Mouse (Mus musculus) forebrain, embryonic 11.5 days (tissue): ENCODE measurements at regions not wholly inside any gene's neighbourhood (a gene's known extent, or its start where the extent isn't known, plus 50 kb on each side); places are given as distances from the start of the nearest gene placed in this dataset.
A peak's percentile ranks its signal among the peaks of the same experiment; 100 is the strongest.

Experiments
- ATAC-seq: fragments of 200-750 bp; cut with Nextera tagmentation; replicated peaks from 2 replicates; pipeline ENCODE4 v1.8.0; 2017; ENCODE audit warnings: moderate TSS enrichment; ENCODE audit not compliant: low FRiP score
- DNase-seq: peaks from one replicate; pipeline ENCODE4 v3.0.0-alpha.2; 2017; ENCODE audit warnings: low spot score
- H3K27ac ChIP-seq: fragments of 300-500 bp; sonication (generic); 2 replicates; pipeline ENCODE4 v1.5.1; 2014; ENCODE audit warnings: low read depth, low read length
- H3K27me3 ChIP-seq: fragments of 300-500 bp; sonication (generic); 2 replicates; pipeline ENCODE4 v1.6.1; 2014; ENCODE audit warnings: mild to moderate bottlenecking, low read length, mixed read lengths; ENCODE audit not compliant: control insufficient read depth, insufficient read depth
- H3K36me3 ChIP-seq: fragments of 300-500 bp; sonication (generic); 2 replicates; pipeline ENCODE4 v1.6.1; 2014; ENCODE audit warnings: mild to moderate bottlenecking, low read length, moderate library complexity, mixed read lengths; ENCODE audit not compliant: control insufficient read depth, insufficient read depth
- H3K4me1 ChIP-seq: fragments of 300-500 bp; sonication (generic); replicated peaks from 2 replicates; pipeline ENCODE4 v1.6.1; 2014; ENCODE audit warnings: low read length, mixed read lengths; ENCODE audit not compliant: control insufficient read depth, insufficient read depth
- H3K4me2 ChIP-seq: fragments of 300-500 bp; sonication (generic); 2 replicates; pipeline ENCODE4 v1.6.1; 2014; ENCODE audit warnings: low read depth, mild to moderate bottlenecking, low read length, moderate library complexity, mixed read lengths; ENCODE audit not compliant: severe bottlenecking
- H3K4me3 ChIP-seq: fragments of 300-500 bp; sonication (generic); 2 replicates; pipeline ENCODE4 v1.5.1; 2014; ENCODE audit warnings: low read depth, low read length
- H3K9ac ChIP-seq: fragments of 300-500 bp; sonication (generic); 2 replicates; pipeline ENCODE4 v1.6.1; 2014; ENCODE audit warnings: low read length
- H3K9me3 ChIP-seq: fragments of 300-500 bp; sonication (generic); 2 replicates; pipeline ENCODE4 v1.6.1; 2016; ENCODE audit warnings: low read length, mixed read lengths; ENCODE audit not compliant: control insufficient read depth
- WGBS: fragments of 180-500 bp; shearing (Covaris S2); extraction: QIAGEN DNeasy Blood & Tissue Kit; methylation state at CpG from one replicate; pipeline ENCODE4 v1.1.7; 2014; 5-methylcytosine and 5-hydroxymethylcytosine counted together

GRCm38 (mm10) chr3:45198994-45199589 is 179.1 kb upstream of the Pcdh10 start:
- no peak for DNase-seq
- Histone ChIP-seq H3K27ac (no peak overlapping the region), H3K4me2 (no peak overlapping the region), H3K36me3 (no peaks in the 10 kb centered on the region), H3K27me3 (no peaks in the 10 kb centered on the region), H3K4me3 (no peak overlapping the region), H3K4me1 (no peaks in the 10 kb centered on the region), H3K9ac (no peak overlapping the region), H3K9me3 (no peaks in the 10 kb centered on the region)
- WGBS, result 86% methylated on average over 1 of the region's 1 CpGs
- no peak for ATAC-seq

- no peak overlapping the region for H3K9ac ChIP-seq
- no peaks in the 10 kb centered on the region for H3K27me3 ChIP-seq
- no peak overlapping the region for H3K27ac ChIP-seq
Measured at GRCm38 (mm10) chr3:45204392-45205043, 173.7 kb upstream of the Pcdh10 start.

GRCm38 (mm10) chr3:45231641-45232433 is 146.4 kb upstream of the Pcdh10 start:
- Histone ChIP-seq H3K27ac (no peak overlapping the region), H3K9ac (no peak overlapping the region), H3K9me3 (no peaks in the 10 kb centered on the region), H3K4me1 (no peaks in the 10 kb centered on the region), H3K4me3 (no peak overlapping the region), H3K27me3 (no peaks in the 10 kb centered on the region), H3K36me3 (no peaks in the 10 kb centered on the region), H3K4me2 (no peak overlapping the region)
- WGBS, result 59% methylated on average over 5 of the region's 5 CpGs
- ATAC-seq, result peak; percentile 64
- DNase-seq, result no peak

More at GRCm38 (mm10) chr3:45204392-45205043, 173.7 kb upstream of the Pcdh10 start:
- ATAC-seq (no peak), DNase-seq (no peak)
- H3K4me2 ChIP-seq, result no peak overlapping the region
- no peak overlapping the region for H3K4me3 ChIP-seq
- WGBS, result 90% methylated on average over 2 of the region's 2 CpGs
- no peaks in the 10 kb centered on the region for H3K36me3 ChIP-seq
- no peaks in the 10 kb centered on the region for H3K9me3 ChIP-seq
- H3K4me1 ChIP-seq, result no peaks in the 10 kb centered on the region

- 93% methylated on average over 2 of the region's 2 CpGs for WGBS
Measured at GRCm38 (mm10) chr3:45238457-45238856, 139.7 kb upstream of the Pcdh10 start.

GRCm38 (mm10) chr3:45245456-45245855 is 132.7 kb upstream of the Pcdh10 start:
- ATAC-seq (no peak), DNase-seq (no peak)
- H3K9ac ChIP-seq, result no peak overlapping the region
- no peaks in the 10 kb centered on the region for H3K36me3 ChIP-seq
- 88% methylated on average over 1 of the region's 1 CpGs for WGBS
- H3K4me2 ChIP-seq, result no peak overlapping the region
- no peak overlapping the region for H3K27ac ChIP-seq
- no peaks in the 10 kb centered on the region for H3K9me3 ChIP-seq
- H3K27me3 ChIP-seq, result no peaks in the 10 kb centered on the region
- no peaks in the 10 kb centered on the region for H3K4me1 ChIP-seq
- no peak overlapping the region for H3K4me3 ChIP-seq

More at GRCm38 (mm10) chr3:45238457-45238856, 139.7 kb upstream of the Pcdh10 start:
- no peaks in the 10 kb centered on the region for H3K27me3 ChIP-seq
- ATAC-seq (no peak), DNase-seq (no peak)
- no peak overlapping the region for H3K4me2 ChIP-seq
- no peak overlapping the region for H3K27ac ChIP-seq
- H3K4me1 ChIP-seq, result no peaks in the 10 kb centered on the region
- H3K4me3 ChIP-seq, result no peak overlapping the region
- no peaks in the 10 kb centered on the region for H3K36me3 ChIP-seq
- H3K9me3 ChIP-seq, result no peaks in the 10 kb centered on the region
- no peak overlapping the region for H3K9ac ChIP-seq

- Histone ChIP-seq H3K27ac (no peak overlapping the region), H3K4me2 (no peak overlapping the region), H3K27me3 (no peaks in the 10 kb centered on the region), H3K4me1 (no peaks in the 10 kb centered on the region), H3K9ac (no peak overlapping the region), H3K36me3 (no peaks in the 10 kb centered on the region), H3K4me3 (no peak overlapping the region), H3K9me3 (no peaks in the 10 kb centered on the region)
- WGBS, result 100% methylated on average over 1 of the region's 1 CpGs
- ATAC-seq (no peak), DNase-seq (no peak)
Measured at GRCm38 (mm10) chr3:45246601-45247000, 131.6 kb upstream of the Pcdh10 start.

- Histone ChIP-seq H3K9ac (no peak overlapping the region), H3K9me3 (no peaks in the 10 kb centered on the region), H3K27ac (no peak overlapping the region), H3K4me2 (no peak overlapping the region), H3K4me1 (no peaks in the 10 kb centered on the region), H3K27me3 (no peaks in the 10 kb centered on the region), H3K4me3 (no peak overlapping the region), H3K36me3 (no peaks in the 10 kb centered on the region)
- ATAC-seq (no peak), DNase-seq (no peak)
- 84% methylated on average over 6 of the region's 6 CpGs for WGBS
Measured at GRCm38 (mm10) chr3:45276783-45277182, 101.4 kb upstream of the Pcdh10 start.

GRCm38 (mm10) chr3:45297242-45297853 is 80.8 kb upstream of the Pcdh10 start:
- H3K9me3 ChIP-seq, result no peaks in the 10 kb centered on the region
- H3K4me2 ChIP-seq, result no peak overlapping the region
- no peak overlapping the region for H3K9ac ChIP-seq
- no peak overlapping the region for H3K27ac ChIP-seq
- H3K36me3 ChIP-seq, result no peaks in the 10 kb centered on the region
- H3K4me3 ChIP-seq, result no peak overlapping the region
- ATAC-seq (no peak), DNase-seq (no peak)
- 86% methylated on average over 12 of the region's 12 CpGs for WGBS
- H3K4me1 ChIP-seq, result no peaks in the 10 kb centered on the region
- no peaks in the 10 kb centered on the region for H3K27me3 ChIP-seq
